Mouse (Mus musculus) MEL (cell line): Measurements from ENCODE around the gene Dnase2b.

Experiments used
- MAX ChIP-seq: IDR thresholded peaks from 2 replicates; pipeline ENCODE4 v1.6.1; 2011; ENCODE audit warnings: low read length, improper control_type of control experiment
- MXI1 ChIP-seq: IDR thresholded peaks from 2 replicates; pipeline ENCODE4 v1.6.1; 2011; ENCODE audit warnings: mild to moderate bottlenecking, low read depth, low read length, improper control_type of control experiment
- POLR2A ChIP-seq, 2 experiments: IDR thresholded peaks; 2 replicates each; pipeline ENCODE4 v1.6.1; 2011 to 2012; ENCODE audit warnings: low read length in 2 of 2, mild to moderate bottlenecking in 2 of 2, control low read depth in 1 of 2, improper control_type of control experiment in 1 of 2, low read depth in 1 of 2, moderate library complexity in 1 of 2; ENCODE audit not compliant: control insufficient read depth in 1 of 2, insufficient read depth in 1 of 2, poor library complexity in 1 of 2

DNA sequence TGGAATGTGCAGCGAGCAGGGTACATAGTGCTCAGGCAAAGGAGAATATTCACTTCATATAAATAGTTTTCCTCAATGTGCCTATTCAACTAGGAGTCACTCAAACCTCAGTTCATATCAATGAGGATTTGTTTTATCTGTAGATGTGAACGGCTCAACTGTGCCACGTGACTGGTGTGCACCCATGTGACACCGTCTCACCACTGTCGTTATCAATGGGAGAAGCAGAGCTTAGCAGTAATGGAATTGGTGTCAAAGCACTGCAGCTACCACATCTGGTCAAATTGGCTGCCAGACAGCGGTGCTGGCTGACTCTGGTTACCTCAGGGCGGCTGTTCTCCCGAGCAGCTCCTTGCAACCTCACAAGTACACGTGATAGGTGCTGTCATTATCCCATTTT lies 10.7 kb downstream of the Dnase2b start:
- no peak for TF ChIP-seq MAX
- no peak for TF ChIP-seq MXI1
- no peak for TF ChIP-seq POLR2A (IDR thresholded peaks at IDR 0.05; ENCODE audit: control insufficient read depth in 1 of 2, insufficient read depth in 1 of 2, low read depth in 1 of 2, low read length in 2 of 2, poor library complexity in 1 of 2)
